Mouse (Mus musculus) embryonic facial prominence, embryonic 15.5 days (tissue): Measurements from ENCODE around the gene Hoxc11. TPM values are rescaled to one million over a fixed set of nuclear protein-coding genes. Genes with fewer than 3 reads are reported as not detected.

ENCODE experiments used
- ATAC-seq: fragments of 200-750 bp; cut with Nextera tagmentation; 2 replicates; pipeline ENCODE4 v1.8.0; 2017; ENCODE audit warnings: low read depth, moderate TSS enrichment; ENCODE audit not compliant: insufficient number of reproducible peaks, low FRiP score, low TSS enrichment
- H3K27ac ChIP-seq: fragments of 300-500 bp; sonication (generic); replicated peaks from 2 replicates; pipeline ENCODE4 v1.5.1; 2015; ENCODE audit warnings: mild to moderate bottlenecking, inconsistent platforms
- H3K27me3 ChIP-seq: fragments of 300-500 bp; sonication (generic); 2 replicates; pipeline ENCODE4 v1.6.1; 2015; ENCODE audit warnings: inconsistent platforms
- H3K36me3 ChIP-seq: fragments of 300-500 bp; sonication (generic); 2 replicates; pipeline ENCODE4 v1.6.1; 2015; ENCODE audit warnings: mild to moderate bottlenecking, inconsistent platforms
- H3K4me1 ChIP-seq: fragments of 300-500 bp; sonication (generic); 2 replicates; pipeline ENCODE4 v1.6.1; 2015; ENCODE audit warnings: inconsistent platforms
- H3K4me2 ChIP-seq: fragments of 300-500 bp; sonication (generic); replicated peaks from 2 replicates; pipeline ENCODE4 v1.6.1; 2015; ENCODE audit warnings: mild to moderate bottlenecking, inconsistent platforms
- H3K4me3 ChIP-seq: fragments of 300-500 bp; sonication (generic); replicated peaks from 2 replicates; pipeline ENCODE4 v1.5.1; 2015; ENCODE audit warnings: mild to moderate bottlenecking, inconsistent platforms
- H3K9ac ChIP-seq: fragments of 300-500 bp; sonication (generic); 2 replicates; pipeline ENCODE4 v1.6.1; 2015; ENCODE audit warnings: inconsistent platforms
- H3K9me3 ChIP-seq: fragments of 300-500 bp; sonication (generic); replicated peaks from 2 replicates; pipeline ENCODE4 v1.6.1; 2016; ENCODE audit warnings: inconsistent platforms
- WGBS: fragments of 180-500 bp; shearing (Covaris S2); methylation state at CpG from one replicate; pipeline ENCODE4 v1.1.7; 2015; 5-methylcytosine and 5-hydroxymethylcytosine counted together
- polyA plus RNA-seq: library from polyadenylated mRNA; unstranded; fragments of >200 nt; fragmentation: Nextera tagmentation; extraction: Ambion mirVana; gene quantifications from 2 replicates; pipeline ENCODE4 v1.2.1, GENCODE M21; 2015

Hoxc11 gene
- polyA plus RNA-seq, 1 experiment from 2014 or later: not detected

DNA sequence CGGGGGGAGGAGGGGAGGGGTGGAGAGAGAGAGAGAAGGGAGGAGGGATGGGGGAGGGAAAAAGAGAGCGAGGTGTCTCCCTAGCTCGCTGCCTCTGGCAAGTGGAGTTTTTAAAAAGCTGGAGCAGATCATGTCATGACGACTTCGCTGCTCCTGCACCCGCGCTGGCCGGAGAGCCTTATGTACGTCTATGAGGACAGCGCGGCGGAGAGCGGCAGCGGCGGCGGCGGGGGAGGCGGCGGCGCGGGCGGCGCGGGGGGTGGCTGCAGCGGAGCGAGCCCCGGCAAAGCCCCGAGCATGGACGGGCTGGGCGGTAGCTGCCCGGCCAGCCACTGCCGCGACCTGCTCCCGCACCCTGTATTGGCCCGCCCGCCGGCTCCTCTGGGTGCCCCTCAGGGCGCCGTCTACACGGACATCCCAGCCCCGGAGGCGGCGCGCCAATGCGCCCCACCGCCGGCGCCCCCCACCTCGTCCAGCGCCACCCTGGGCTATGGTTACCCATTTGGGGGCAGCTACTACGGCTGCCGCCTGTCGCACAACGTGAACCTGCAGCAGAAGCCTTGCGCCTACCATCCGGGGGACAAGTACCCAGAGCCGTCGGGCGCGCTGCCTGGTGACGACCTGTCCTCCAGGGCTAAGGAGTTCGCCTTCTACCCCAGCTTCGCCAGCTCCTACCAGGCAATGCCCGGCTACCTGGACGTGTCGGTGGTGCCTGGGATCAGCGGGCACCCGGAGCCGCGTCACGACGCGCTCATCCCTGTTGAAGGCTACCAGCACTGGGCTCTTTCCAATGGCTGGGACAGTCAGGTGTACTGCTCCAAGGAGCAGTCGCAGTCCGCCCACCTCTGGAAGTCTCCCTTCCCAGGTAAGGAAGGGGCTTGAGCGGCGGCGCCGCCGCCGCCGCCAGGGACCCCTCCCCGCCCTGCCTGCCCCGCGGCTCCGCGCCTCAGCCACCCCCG lies 32.9 kb upstream of the Hoxc11 start, which contains the start of gene Hoxc13:
Hoxc13 (plus strand) TSS at position 51 of the 959 bp plus-strand sequence.
- H3K36me3 ChIP-seq: no peaks in the 10 kb centered on the region
- peak within 1 kb of the TSS; percentile 37 for H3K4me3 ChIP-seq
- H3K9me3 ChIP-seq: no peaks in the 10 kb centered on the region
- H3K4me2 ChIP-seq: peak within 1 kb of the TSS; percentile 44
- peak; percentile 39; the same call in 1 of the 2 replicates for ATAC-seq
- H3K27ac ChIP-seq: no peak within 1 kb of the TSS
- H3K9ac ChIP-seq: no peak within 1 kb of the TSS
- under 1% methylated on average over 54 of the region's 88 CpGs for WGBS
- H3K4me1 ChIP-seq: peaks cover 16% of the 10 kb centered on the region
- H3K27me3 ChIP-seq: peaks cover 94% of the 10 kb centered on the region

DNA sequence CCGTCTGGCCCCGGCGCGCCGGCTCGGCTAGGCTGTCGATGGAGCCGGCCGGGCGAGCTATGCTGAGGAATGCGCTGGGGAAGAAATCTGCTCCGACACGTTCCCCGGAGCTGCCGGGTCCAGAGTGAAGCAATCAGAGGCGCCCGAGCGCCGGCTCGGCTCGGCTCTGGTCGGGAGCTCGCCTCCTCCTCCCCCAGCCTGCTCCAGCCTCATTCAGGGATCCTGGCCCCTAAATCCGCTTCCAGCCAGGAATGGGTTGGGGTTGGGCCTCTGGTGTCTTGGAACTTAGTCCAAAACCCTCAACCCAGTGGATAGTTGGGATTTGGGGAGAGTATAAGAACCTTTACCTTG lies 32.2 kb upstream of the Hoxc11 start:
- Histone ChIP-seq H3K27ac (no peak overlapping the region), H3K9me3 (no peaks in the 10 kb centered on the region), H3K27me3 (peaks cover 94% of the 10 kb centered on the region), H3K4me3 (peak overlapping the region; percentile 37), H3K4me1 (peaks cover 16% of the 10 kb centered on the region), H3K36me3 (no peaks in the 10 kb centered on the region), H3K9ac (no peak overlapping the region), H3K4me2 (peak overlapping the region; percentile 44)
- ATAC-seq: peak; percentile 66; the same call in 1 of the 2 replicates
- WGBS: under 1% methylated on average over 24 of the region's 24 CpGs

- Histone ChIP-seq H3K9ac (no peak overlapping the region), H3K9me3 (no peaks in the 10 kb centered on the region), H3K4me1 (peaks cover 16% of the 10 kb centered on the region), H3K27me3 (peaks cover 94% of the 10 kb centered on the region), H3K4me2 (no peak overlapping the region), H3K4me3 (no peak overlapping the region), H3K36me3 (no peaks in the 10 kb centered on the region), H3K27ac (no peak overlapping the region)
- no peak for ATAC-seq
- 19% methylated on average over 6 of the region's 6 CpGs for WGBS
Measured at GRCm38 (mm10) chr15:102922636-102923500, 31.4 kb upstream of the Hoxc11 start.

- 16% methylated on average over 40 of the region's 40 CpGs for WGBS
- peaks cover 95% of the 10 kb centered on the region for H3K27me3 ChIP-seq
Measured at GRCm38 (mm10) chr15:102927032-102927645, 27.1 kb upstream of the Hoxc11 start.

DNA sequence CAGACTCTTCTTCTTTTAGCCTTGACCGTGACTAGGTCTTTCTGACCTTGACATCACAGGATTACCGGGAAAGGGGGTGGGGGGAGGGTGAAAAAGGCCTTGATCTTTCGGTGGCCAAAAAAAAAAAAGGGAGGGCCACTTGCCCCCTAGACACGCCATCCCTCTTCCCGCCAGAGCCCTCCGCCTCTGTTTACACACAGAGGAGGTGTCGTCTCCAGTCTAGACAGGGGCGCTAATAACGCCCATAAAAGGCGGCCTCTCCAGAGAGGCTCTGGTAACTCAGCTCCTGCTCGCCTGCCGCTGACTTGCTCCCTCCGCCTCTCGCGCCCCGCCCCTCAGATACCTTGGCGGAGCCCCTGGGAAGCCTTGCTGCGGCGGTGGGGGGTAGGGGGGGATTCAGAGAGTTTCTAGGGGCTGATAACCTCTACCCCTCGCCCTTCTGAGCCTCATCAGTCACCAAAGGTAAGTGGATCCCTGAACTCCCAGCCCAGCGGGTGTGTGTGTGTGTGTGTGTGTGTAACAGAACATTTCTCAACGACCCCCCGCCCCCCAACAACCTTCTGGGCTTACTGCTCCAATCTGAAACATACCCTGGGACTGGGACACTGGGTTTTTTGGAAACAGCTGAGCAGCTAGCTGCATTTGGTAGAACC lies 22.4 kb upstream of the Hoxc11 start:
- no peaks in the 10 kb centered on the region for H3K36me3 ChIP-seq
- no peak overlapping the region for H3K4me3 ChIP-seq
- no peak for ATAC-seq

More at GRCm38 (mm10) chr15:102927032-102927645, 27.1 kb upstream of the Hoxc11 start:
- Histone ChIP-seq H3K27ac (no peak overlapping the region), H3K4me2 (no peak overlapping the region), H3K9me3 (no peaks in the 10 kb centered on the region), H3K4me3 (no peak overlapping the region), H3K36me3 (no peaks in the 10 kb centered on the region), H3K4me1 (no peaks in the 10 kb centered on the region), H3K9ac (no peak overlapping the region)
- no peak for ATAC-seq

DNA sequence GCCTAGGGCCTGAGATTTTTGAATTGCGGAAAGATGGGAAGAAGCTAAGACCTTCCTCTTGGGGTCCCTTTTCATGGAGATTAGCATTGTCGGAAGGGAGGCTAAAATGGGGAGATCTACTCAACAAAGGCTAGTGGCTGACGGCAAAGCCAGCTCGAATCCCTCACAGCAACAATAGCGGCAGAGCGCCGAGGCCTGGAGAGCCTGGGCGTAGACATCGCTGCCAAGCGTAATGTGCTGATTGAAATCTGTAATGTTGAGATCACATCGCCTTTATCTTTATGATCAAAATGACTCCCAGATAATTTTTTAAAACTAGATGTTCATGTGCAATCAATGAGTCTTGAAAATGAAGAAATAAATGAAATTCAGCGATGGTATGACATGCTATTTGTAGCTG lies 19.8 kb upstream of the Hoxc11 start:
- no peaks in the 10 kb centered on the region for H3K36me3 ChIP-seq
- WGBS: 2% methylated on average over 12 of the region's 12 CpGs
- H3K4me2 ChIP-seq: no peak overlapping the region
- peaks cover 8% of the 10 kb centered on the region; the same call in 1 of the 2 replicates for H3K4me1 ChIP-seq
- no peak overlapping the region for H3K27ac ChIP-seq
- peak overlapping the region; percentile 20; the same call in 1 of the 2 replicates for H3K4me3 ChIP-seq
- H3K27me3 ChIP-seq: peaks cover 99% of the 10 kb centered on the region
- ATAC-seq: no peak
- H3K9ac ChIP-seq: no peak overlapping the region
- H3K9me3 ChIP-seq: no peaks in the 10 kb centered on the region

More for the DNA sequence above, 22.4 kb upstream of the Hoxc11 start:
- no peak overlapping the region for H3K27ac ChIP-seq
- peaks cover 99% of the 10 kb centered on the region for H3K27me3 ChIP-seq
- no peak overlapping the region for H3K4me2 ChIP-seq
- H3K4me1 ChIP-seq: peaks cover 5% of the 10 kb centered on the region; the same call in 1 of the 2 replicates
- H3K9me3 ChIP-seq: no peaks in the 10 kb centered on the region
- under 1% methylated on average over 23 of the region's 23 CpGs for WGBS
- no peak overlapping the region for H3K9ac ChIP-seq

DNA sequence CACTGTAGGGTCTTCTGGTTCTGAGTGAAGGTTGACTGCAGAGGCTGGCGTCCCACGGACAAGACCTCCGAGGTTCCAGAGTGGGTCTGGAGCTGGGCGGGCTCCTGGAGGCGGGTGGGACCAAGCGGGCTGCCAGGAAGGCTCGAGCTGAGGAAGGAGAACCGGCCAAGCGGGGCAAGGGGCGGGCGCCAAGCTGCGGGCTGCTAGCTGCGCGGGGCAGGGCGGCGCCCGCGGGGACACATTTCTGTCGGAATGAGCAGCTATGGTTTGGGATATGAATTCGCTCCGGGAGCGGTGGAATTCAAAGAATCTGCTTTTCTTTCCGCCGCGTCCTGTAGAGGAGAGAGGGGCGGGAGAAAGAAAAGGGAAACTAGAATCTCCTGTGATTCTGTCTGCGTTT lies 19.3 kb upstream of the Hoxc11 start:
- no peak for ATAC-seq
- under 1% methylated on average over 27 of the region's 27 CpGs for WGBS
- no peaks in the 10 kb centered on the region for H3K9me3 ChIP-seq
- H3K4me3 ChIP-seq: peak overlapping the region; percentile 20
- H3K4me1 ChIP-seq: peaks cover 8% of the 10 kb centered on the region; the same call in 1 of the 2 replicates
- H3K27me3 ChIP-seq: peaks cover 99% of the 10 kb centered on the region
- H3K9ac ChIP-seq: no peak overlapping the region
- H3K27ac ChIP-seq: no peak overlapping the region
- no peaks in the 10 kb centered on the region for H3K36me3 ChIP-seq
- peak overlapping the region; percentile 33; the same call in 1 of the 2 replicates for H3K4me2 ChIP-seq

DNA sequence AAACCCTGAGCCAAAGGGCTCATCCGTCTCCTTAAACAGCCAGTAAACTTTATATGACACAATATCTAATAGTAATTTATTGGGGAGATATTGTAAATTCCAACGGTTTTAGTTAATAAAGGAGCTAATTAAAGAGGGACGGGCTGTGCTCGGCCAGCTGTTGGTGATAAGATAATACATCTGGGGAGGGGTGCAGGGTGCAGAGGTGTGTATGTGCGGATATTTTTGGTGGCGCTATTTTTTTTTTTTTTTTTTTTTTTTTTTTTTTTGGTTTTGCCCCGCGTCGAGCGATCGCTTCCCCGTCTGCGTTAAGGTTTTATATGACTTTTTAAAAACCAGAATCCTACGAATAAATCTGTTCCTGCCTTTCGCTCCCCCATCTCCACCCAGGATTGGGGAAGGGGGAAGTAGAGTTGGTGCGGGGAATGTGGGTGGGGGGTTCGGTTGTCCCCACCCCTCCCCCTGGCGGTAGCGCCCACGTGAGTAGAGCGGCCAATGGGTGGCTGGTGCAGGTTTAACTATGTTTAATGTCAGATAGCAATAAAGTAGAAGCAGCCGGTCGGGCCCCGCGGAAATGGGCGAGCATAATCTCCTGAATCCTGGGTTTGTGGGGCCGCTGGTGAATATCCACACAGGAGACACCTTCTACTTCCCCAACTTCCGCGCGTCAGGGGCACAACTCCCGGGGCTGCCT lies 17.8 kb upstream of the Hoxc11 start, which contains the start of gene Hoxc12:
Hoxc12 (plus strand) TSS at position 479 of the 694 bp plus-strand sequence.
- peaks cover 99% of the 10 kb centered on the region for H3K27me3 ChIP-seq
- no peak within 1 kb of the TSS for H3K27ac ChIP-seq
- ATAC-seq: no peak
- H3K4me2 ChIP-seq: no peak within 1 kb of the TSS
- H3K36me3 ChIP-seq: no peaks in the 10 kb centered on the region
- peaks cover 8% of the 10 kb centered on the region; the same call in 1 of the 2 replicates for H3K4me1 ChIP-seq
- H3K4me3 ChIP-seq: peak within 1 kb of the TSS; percentile 10; the same call in 1 of the 2 replicates
- no peaks in the 10 kb centered on the region for H3K9me3 ChIP-seq
- under 1% methylated on average over 31 of the region's 31 CpGs for WGBS
- no peak within 1 kb of the TSS for H3K9ac ChIP-seq

- 2% methylated on average over 50 of the region's 50 CpGs for WGBS
- peak overlapping the region; percentile 10; the same call in 1 of the 2 replicates for H3K4me3 ChIP-seq
Measured at GRCm38 (mm10) chr15:102937036-102937666, 17.1 kb upstream of the Hoxc11 start.

More at GRCm38 (mm10) chr15:102937036-102937666, 17.1 kb upstream of the Hoxc11 start:
- Histone ChIP-seq H3K4me1 (peaks cover 8% of the 10 kb centered on the region; the same call in 1 of the 2 replicates), H3K27ac (no peak overlapping the region), H3K9me3 (no peaks in the 10 kb centered on the region), H3K9ac (no peak overlapping the region), H3K27me3 (peaks cover 99% of the 10 kb centered on the region), H3K4me2 (no peak overlapping the region), H3K36me3 (no peaks in the 10 kb centered on the region)
- ATAC-seq: no peak
